Mouse (Mus musculus): ENCODE measurements around the gene Slc44a3.

GRCm38 (mm10) chr3:121465795-121466194 is 66.4 kb downstream of the Slc44a3 start:
- TF ChIP-seq CTCF (IDR thresholded peaks at IDR 0.05; ENCODE audit: insufficient read depth, low read length) (no peak), POLR2A (IDR thresholded peaks at IDR 0.05; ENCODE audit: borderline replicate concordance, extremely low read depth, low read depth, low read length) (no peak)

Measured in lung, adult 2 months (tissue).